Mouse (Mus musculus) liver, embryonic 13.5 days (tissue): ENCODE data around the gene Dnmt1. TPM values are rescaled to one million over a fixed set of nuclear protein-coding genes. Genes with fewer than 3 reads are reported as not detected.

ENCODE experiments used
- ATAC-seq: fragments of 200-750 bp; cut with Nextera tagmentation; 2 replicates; pipeline ENCODE4 v1.8.0; 2017; ENCODE audit warnings: low read depth, mild to moderate bottlenecking, moderate number of reproducible peaks, moderate library complexity
- DNase-seq: peaks from one replicate; pipeline ENCODE4 v3.0.0; 2022
- H3K27ac ChIP-seq: fragments of 300-500 bp; sonication (generic); 2 replicates; pipeline ENCODE4 v1.5.1; 2015; ENCODE audit warnings: moderate library complexity, mild to moderate bottlenecking, inconsistent platforms
- H3K27me3 ChIP-seq: fragments of 300-500 bp; sonication (generic); 2 replicates; pipeline ENCODE4 v1.6.1; 2015; ENCODE audit warnings: mild to moderate bottlenecking, inconsistent platforms
- H3K36me3 ChIP-seq: fragments of 300-500 bp; sonication (generic); 2 replicates; pipeline ENCODE4 v1.6.1; 2015; ENCODE audit warnings: mild to moderate bottlenecking, inconsistent platforms
- H3K4me1 ChIP-seq: fragments of 300-500 bp; sonication (generic); replicated peaks from 2 replicates; pipeline ENCODE4 v1.6.1; 2015; ENCODE audit warnings: inconsistent platforms
- H3K4me2 ChIP-seq: fragments of 300-500 bp; sonication (generic); 2 replicates; pipeline ENCODE4 v1.6.1; 2015; ENCODE audit warnings: inconsistent platforms, mild to moderate bottlenecking, moderate library complexity
- H3K4me3 ChIP-seq: fragments of 300-500 bp; sonication (generic); replicated peaks from 2 replicates; pipeline ENCODE4 v1.5.1; 2015; ENCODE audit warnings: mild to moderate bottlenecking, inconsistent platforms
- H3K9ac ChIP-seq: fragments of 300-500 bp; sonication (generic); 2 replicates; pipeline ENCODE4 v1.6.1; 2015; ENCODE audit warnings: mild to moderate bottlenecking, inconsistent platforms
- H3K9me3 ChIP-seq: fragments of 300-500 bp; sonication (generic); replicated peaks from 2 replicates; pipeline ENCODE4 v1.6.1; 2016; ENCODE audit warnings: inconsistent platforms
- WGBS: fragments of 180-500 bp; shearing (Covaris S2); methylation state at CpG from one replicate; pipeline ENCODE4 v1.1.7; 2015; ENCODE audit not compliant: insufficient replicate concordance; 5-methylcytosine and 5-hydroxymethylcytosine counted together
- microRNA-seq: library from miRNA; unstranded; fragments of <30 nt; microRNA quantifications from one replicate; pipeline ENCODE4, GENCODE M21; 2016
- polyA plus RNA-seq: library from polyadenylated mRNA; unstranded; fragments of >200 nt; fragmentation: Nextera tagmentation; extraction: Ambion mirVana; gene quantifications from 2 replicates; pipeline ENCODE4 v1.2.1, GENCODE M21; 2015

The Dnmt1 gene
- polyA plus RNA-seq, 1 experiment from 2014 or later, result 63.3 TPM

DNA sequence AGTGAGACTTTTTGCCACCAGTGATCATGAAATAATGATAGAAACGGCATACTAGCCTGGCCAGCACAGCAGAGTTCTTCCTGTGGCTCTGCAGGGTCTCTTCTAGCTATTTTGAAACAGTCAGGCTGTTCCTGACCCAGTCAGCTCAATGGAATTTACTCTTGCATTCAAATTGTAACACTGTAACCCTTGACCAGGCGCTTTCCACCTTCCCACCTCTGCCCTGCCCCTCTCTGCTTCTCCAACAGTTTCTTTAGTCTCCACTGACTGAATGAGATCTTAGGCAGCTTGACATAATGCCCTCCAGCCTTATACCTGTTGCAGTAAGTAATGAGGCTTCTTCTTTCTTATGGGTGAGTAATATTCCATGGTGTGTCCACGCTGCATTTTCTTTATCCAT is 92.8 kb downstream of the Dnmt1 start:
- peaks cover 37% of the 10 kb centered on the region for H3K27me3 ChIP-seq
- no peak for DNase-seq
- 33% methylated on average over 3 of the region's 3 CpGs for WGBS

DNA sequence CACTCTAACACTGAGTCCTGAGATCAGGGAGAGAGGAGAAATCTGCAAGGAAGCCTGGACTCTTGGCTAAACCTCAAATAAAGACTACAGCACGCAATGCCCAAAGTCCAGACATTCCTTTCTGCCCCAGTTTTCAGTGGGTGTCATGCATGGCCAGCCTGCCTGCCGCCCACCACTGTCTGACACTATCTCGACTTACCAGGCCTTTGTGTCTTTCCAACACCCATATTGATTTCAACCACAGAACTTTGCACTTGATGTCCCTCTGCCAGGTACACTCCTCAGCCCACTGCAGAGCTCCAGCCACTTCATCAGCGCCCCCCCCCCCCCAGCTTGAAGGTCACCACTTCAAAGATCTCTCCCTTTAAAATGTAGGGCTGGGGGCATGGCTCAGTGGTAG is 97.5 kb downstream of the Dnmt1 start:
- Histone ChIP-seq H3K4me2 (no peak overlapping the region), H3K27me3 (peaks cover 15% of the 10 kb centered on the region), H3K27ac (no peak overlapping the region), H3K36me3 (no peaks in the 10 kb centered on the region), H3K4me1 (no peaks in the 10 kb centered on the region; the same call in 1 of the 2 replicates), H3K4me3 (no peak overlapping the region), H3K9ac (no peak overlapping the region), H3K9me3 (no peaks in the 10 kb centered on the region)
- 34% methylated on average over 4 of the region's 4 CpGs for WGBS
- no peak for DNase-seq
- no peak for ATAC-seq

More for the DNA sequence above, 92.8 kb downstream of the Dnmt1 start:
- Histone ChIP-seq H3K9ac (no peak overlapping the region), H3K4me2 (no peak overlapping the region), H3K4me1 (peaks cover 12% of the 10 kb centered on the region), H3K27ac (no peak overlapping the region), H3K36me3 (no peaks in the 10 kb centered on the region), H3K9me3 (no peaks in the 10 kb centered on the region), H3K4me3 (no peak overlapping the region)
- no peak for ATAC-seq

DNA sequence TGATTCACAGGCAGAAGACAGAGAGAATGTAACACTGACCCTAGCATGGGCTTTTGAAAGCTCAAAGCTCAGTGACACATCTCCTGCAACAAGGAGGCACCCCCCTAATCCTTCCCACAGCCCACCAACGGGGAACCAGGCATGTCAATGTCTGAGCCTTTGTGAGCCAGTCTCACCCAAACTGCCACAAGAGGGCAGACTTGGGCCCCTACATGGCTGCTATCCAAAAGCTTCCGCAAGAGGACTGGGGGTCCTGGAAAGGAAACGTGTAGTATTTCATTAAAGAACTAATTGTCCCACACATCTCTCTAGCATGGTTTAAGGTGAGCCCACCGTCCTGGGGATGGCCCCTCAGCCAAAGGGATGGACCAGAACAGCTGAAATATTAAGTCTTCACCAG is 97.9 kb downstream of the Dnmt1 start:
- no peak overlapping the region for H3K4me3 ChIP-seq
- H3K36me3 ChIP-seq, result no peaks in the 10 kb centered on the region
- no peak for DNase-seq
- no peak for ATAC-seq
- no peaks in the 10 kb centered on the region for H3K9me3 ChIP-seq
- H3K9ac ChIP-seq, result no peak overlapping the region
- 6% methylated on average over 4 of the region's 4 CpGs for WGBS
- peaks cover 11% of the 10 kb centered on the region; the same call in 1 of the 2 replicates for H3K27me3 ChIP-seq
- H3K27ac ChIP-seq, result no peak overlapping the region
- H3K4me2 ChIP-seq, result no peak overlapping the region
- H3K4me1 ChIP-seq, result no peaks in the 10 kb centered on the region; the same call in 1 of the 2 replicates

DNA sequence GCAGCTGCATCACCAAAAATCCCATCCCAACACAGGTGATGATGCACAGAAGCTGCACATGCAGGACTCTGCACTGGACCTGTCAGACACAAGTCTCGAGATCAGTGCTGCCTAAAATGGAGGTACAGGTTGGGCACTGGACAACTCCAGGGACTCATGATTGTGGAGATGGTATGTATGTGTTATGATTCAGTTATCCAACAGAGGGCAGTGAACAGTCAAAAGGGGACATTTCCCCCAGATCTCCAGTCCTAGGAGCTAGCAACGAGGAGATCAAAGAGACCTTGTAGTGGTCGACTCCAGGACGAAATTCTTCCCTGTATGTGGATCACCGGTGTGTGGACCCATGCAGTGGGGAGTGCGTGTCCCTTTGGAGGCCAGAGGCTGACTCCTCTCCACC is 99.8 kb downstream of the Dnmt1 start:
- Histone ChIP-seq H3K4me2 (no peak overlapping the region), H3K9me3 (no peaks in the 10 kb centered on the region), H3K27ac (no peak overlapping the region), H3K9ac (no peak overlapping the region), H3K4me3 (no peak overlapping the region), H3K27me3 (0 out of 2 replicates have a peak, but pooled peaks cover 3% of the 10 kb centered on the region), H3K4me1 (no peaks in the 10 kb centered on the region; the same call in 1 of the 2 replicates), H3K36me3 (no peaks in the 10 kb centered on the region)
- WGBS, result 45% methylated on average over 6 of the region's 6 CpGs
- ATAC-seq (no peak), DNase-seq (no peak)

Small RNAs within 50 kb of the gene (microRNA-seq; reads per million reads assigned to microRNA genes)
- not detected for gene Mir7081

Other genes with a start within 250 kb of the Dnmt1 start
- gene Olfm2, start 213.5 kb downstream of the Dnmt1 start, polyA plus RNA-seq, result 0.12 and 0.18 TPM in 2 replicates
- gene Col5a3, start 144.8 kb downstream of the Dnmt1 start, polyA plus RNA-seq, result 0.01 and 0.06 TPM in 2 replicates
- gene Rdh8, start 141.4 kb downstream of the Dnmt1 start, polyA plus RNA-seq, result not detected in 2 replicates
- gene A230050P20Rik, start 91.2 kb downstream of the Dnmt1 start, polyA plus RNA-seq, result 4.2 and 4.8 TPM in 2 replicates
- gene Angptl6, start 80.2 kb downstream of the Dnmt1 start, polyA plus RNA-seq, result 9.4 and 10.1 TPM in 2 replicates
- 89.6 and 90.5 TPM in 2 replicates for gene Ppan, start 71.7 kb downstream of the Dnmt1 start, polyA plus RNA-seq
- gene Eif3g, start 61.3 kb downstream of the Dnmt1 start, polyA plus RNA-seq, result 282 and 290 TPM in 2 replicates
- 4.7 and 4.8 TPM in 2 replicates for gene S1pr2, start 16.9 kb upstream of the Dnmt1 start, polyA plus RNA-seq
- 81.2 and 84.0 TPM in 2 replicates for gene Mrpl4, start 42.9 kb upstream of the Dnmt1 start, polyA plus RNA-seq
- gene Icam1, start 56.1 kb upstream of the Dnmt1 start, polyA plus RNA-seq, result 9.6 and 9.7 TPM in 2 replicates
- gene Icam4, start 69.5 kb upstream of the Dnmt1 start, polyA plus RNA-seq, result 244 and 254 TPM in 2 replicates
- 0.21 and 0.29 TPM in 2 replicates for gene Icam5, start 72.2 kb upstream of the Dnmt1 start, polyA plus RNA-seq
- gene Zglp1, start 107.2 kb upstream of the Dnmt1 start, polyA plus RNA-seq, result 0.38 TPM in 1 of 2 replicates, not detected in the other
- gene Gm49373, start 113.2 kb upstream of the Dnmt1 start, polyA plus RNA-seq, result 0.56 and 0.68 TPM in 2 replicates
- 36.6 and 41.0 TPM in 2 replicates for gene Fdx1l, start 113.7 kb upstream of the Dnmt1 start, polyA plus RNA-seq
- gene Gm38431, start 132.1 kb upstream of the Dnmt1 start, polyA plus RNA-seq, result 1.3 and 1.6 TPM in 2 replicates
- gene Raver1, start 132.1 kb upstream of the Dnmt1 start, polyA plus RNA-seq, result 18.4 and 27.0 TPM in 2 replicates
- 6.2 and 7.2 TPM in 2 replicates for gene Tyk2, start 171.4 kb upstream of the Dnmt1 start, polyA plus RNA-seq
- gene Cdc37, start 190.1 kb upstream of the Dnmt1 start, polyA plus RNA-seq, result 170 and 200 TPM in 2 replicates
- 2.0 and 2.1 TPM in 2 replicates for gene Pde4a, start 205.8 kb upstream of the Dnmt1 start, polyA plus RNA-seq